ENCODE assay signal across 22 mouse cellular contexts in genomic region chr9:61128077-61128476, GRCm38 (mm10).
DNase-seq lines count a peak whose midpoint lies in the region; ATAC-seq lines count a peak whose summit lies in the region.
"Had no signal": no experiment of that assay in that cellular context is flagged by ENCODE, and none has a peak within 500 bp of the region (broad histone marks: within the 10 kb centered on the region; RNA-seq: fewer than 3 reads in every experiment).

No protein-coding gene starts in this region.

- no peaks in the 10 kb centered on the region for H3K9me3 ChIP-seq in megakaryocyte, embryonic 14.5 days
- H3K9me3 ChIP-seq: embryonic facial prominence, embryonic 10.5 days; embryonic facial prominence, embryonic 12.5 days; forebrain, embryonic 13.5 days; forebrain, embryonic 15.5 days had no signal

- no peaks in the 10 kb centered on the region for H3K36me3 ChIP-seq in megakaryocyte, embryonic 14.5 days (replicated peaks; ENCODE audit: low read length)
- H3K36me3 ChIP-seq: embryonic facial prominence, embryonic 10.5 days; embryonic facial prominence, embryonic 12.5 days; forebrain, embryonic 15.5 days had no signal

- peak overlapping the region; percentile 66 for H3K4me3 ChIP-seq in megakaryocyte, embryonic 14.5 days (replicated peaks)
- H3K4me3 ChIP-seq: embryonic facial prominence, embryonic 10.5 days; embryonic facial prominence, embryonic 12.5 days; forebrain, embryonic 13.5 days; forebrain, embryonic 15.5 days had no signal

- peak; percentile 34 to 49 for DNase-seq in thymus, postnatal 10 days (ENCODE audit: low spot score in 2 of 2)
- no peak for DNase-seq in thymus, adult 18-20 months
- DNase-seq in thymus, postnatal 25 days, result peak; percentile 61
- DNase-seq in thymus, postnatal 4 days, result peak; percentile 62
- no peak for DNase-seq in lung, postnatal 14 days
- no peak for DNase-seq in right cerebral cortex, postnatal 10 days (ENCODE audit: low spot score in 2 of 2)
- DNase-seq: adrenal gland, adult 8-10 months; adrenal gland, postnatal 14 days; adrenal gland, postnatal 36 days; B cell, adult 2 months; cerebellum, adult 11-12 months; cerebellum, adult 2 months; cerebellum, adult 9-10 months; cerebellum, postnatal 10 days; cerebellum, postnatal 25 days had no signal

- no peak for ATAC-seq in megakaryocyte, adult 5-6 weeks (ENCODE audit: poor library complexity, severe bottlenecking)
- ATAC-seq: CD4-positive, CD25-positive, alpha-beta regulatory T cell, adult 4 months; forebrain, embryonic 13.5 days; forebrain, embryonic 15.5 days had no signal

- no peaks in the 10 kb centered on the region for H3K4me1 ChIP-seq in megakaryocyte, embryonic 14.5 days
- H3K4me1 ChIP-seq: forebrain, embryonic 15.5 days had no signal

- H3K27me3 ChIP-seq in megakaryocyte, embryonic 14.5 days (replicated peaks), result peaks cover 61% of the 10 kb centered on the region
- H3K27me3 ChIP-seq: forebrain, embryonic 15.5 days had no signal

Comparison
In these comparisons a context has a peak if more than half of its experiments do, and no peak if none do; other contexts are left out.
1. DNase-seq: peak in thymus, postnatal 10 days (2 of 2), thymus, postnatal 25 days (single experiment) and thymus, postnatal 4 days (single experiment); none in thymus, adult 18-20 months (0 of 2), lung, postnatal 14 days (single experiment) and right cerebral cortex, postnatal 10 days (0 of 2).